Mouse (Mus musculus) kidney, postnatal 0 days (tissue): Measurements from ENCODE around the gene Myadm. TPM values are rescaled to one million over a fixed set of nuclear protein-coding genes. Genes with fewer than 3 reads are reported as not detected.
"Not testable (repeated sequence)": the region's sequence is repeated elsewhere in the genome, so short reads cannot be mapped to it uniquely, and the experiment has no call there.

Experiments
- ATAC-seq: fragments of 200-750 bp; cut with Nextera tagmentation; replicated peaks from 2 replicates; pipeline ENCODE4 v1.8.0; 2017; ENCODE audit warnings: low read depth, moderate number of reproducible peaks, moderate TSS enrichment, moderate library complexity; ENCODE audit not compliant: low FRiP score
- DNase-seq: peaks from one replicate; pipeline ENCODE4 v3.0.0-alpha.2; 2016; ENCODE audit warnings: low spot score
- H3K27ac ChIP-seq: fragments of 300-500 bp; sonication (generic); 2 replicates; pipeline ENCODE4 v1.5.1; 2014; ENCODE audit warnings: mild to moderate bottlenecking
- H3K27me3 ChIP-seq: fragments of 300-500 bp; sonication (generic); 2 replicates; pipeline ENCODE4 v1.6.1; 2014; ENCODE audit warnings: low read length, mixed read lengths; ENCODE audit not compliant: insufficient read depth
- H3K36me3 ChIP-seq: fragments of 300-500 bp; sonication (generic); 2 replicates; pipeline ENCODE4 v1.6.1; 2014; ENCODE audit warnings: low read length, mixed read lengths; ENCODE audit not compliant: insufficient read depth
- H3K4me1 ChIP-seq: fragments of 300-500 bp; sonication (generic); replicated peaks from 2 replicates; pipeline ENCODE4 v1.6.1; 2014; ENCODE audit warnings: antibody characterized with exemption, low read length, mixed read lengths; ENCODE audit not compliant: insufficient read depth
- H3K4me2 ChIP-seq: fragments of 300-500 bp; sonication (generic); 2 replicates; pipeline ENCODE4 v1.6.1; 2014; ENCODE audit warnings: mild to moderate bottlenecking, low read length, moderate library complexity, mixed read lengths
- H3K4me3 ChIP-seq: fragments of 300-500 bp; sonication (generic); replicated peaks from 2 replicates; pipeline ENCODE4 v1.5.1; 2014; ENCODE audit warnings: low read depth, low read length
- H3K9ac ChIP-seq: fragments of 300-500 bp; sonication (generic); 2 replicates; pipeline ENCODE4 v1.6.1; 2014; ENCODE audit warnings: low read depth, low read length
- H3K9me3 ChIP-seq: fragments of 300-500 bp; sonication (generic); replicated peaks from 2 replicates; pipeline ENCODE4 v1.6.1; 2016; ENCODE audit warnings: low read length, inconsistent platforms, mixed read lengths
- CTCF ChIP-seq: IDR thresholded peaks from 2 replicates; pipeline ENCODE4 v1.5.1; 2016; ENCODE audit warnings: antibody characterized with exemption, low read depth, mild to moderate bottlenecking, moderate library complexity
- WGBS: fragments of 180-500 bp; shearing (Covaris S2); extraction: QIAGEN DNeasy Blood & Tissue Kit; methylation state at CpG from one replicate; pipeline ENCODE4 v1.1.7; 2014; 5-methylcytosine and 5-hydroxymethylcytosine counted together
- polyA plus RNA-seq: library from polyadenylated mRNA; unstranded; fragments of >200 nt; fragmentation: Nextera tagmentation; extraction: Ambion mirVana; gene quantifications from 2 replicates; pipeline ENCODE4 v1.2.1, GENCODE M21; 2015

The Myadm gene
- polyA plus RNA-seq, 1 experiment from 2014 or later, result 73.0 TPM

DNA sequence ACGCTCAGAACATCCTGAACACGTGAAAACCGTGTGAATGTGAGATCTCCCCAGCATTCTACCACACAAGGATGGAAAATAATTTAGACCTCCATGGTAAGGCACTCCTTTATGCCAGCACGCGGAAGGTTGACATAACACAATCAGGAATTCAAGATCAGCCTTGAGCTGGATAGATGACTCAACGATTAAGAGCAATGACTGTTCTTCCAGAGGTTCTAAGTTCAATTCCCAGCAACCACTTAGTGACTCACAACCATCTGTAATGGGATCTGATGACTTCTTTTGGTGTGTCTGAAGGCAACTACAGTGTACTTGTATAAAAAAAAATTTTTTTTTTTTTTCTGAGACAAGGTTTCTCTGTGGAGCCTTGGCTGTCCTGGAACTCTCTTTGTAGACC, 23.6 kb upstream of the Myadm start:
- no peak overlapping the region for H3K9ac ChIP-seq
- TF ChIP-seq CTCF, result no peak
- no peaks in the 10 kb centered on the region for H3K36me3 ChIP-seq
- H3K27ac ChIP-seq, result no peak overlapping the region
- H3K27me3 ChIP-seq, result no peaks in the 10 kb centered on the region
- H3K9me3 ChIP-seq, result no peaks in the 10 kb centered on the region
- WGBS, result 68% methylated on average over 6 of the region's 6 CpGs
- DNase-seq (no peak), ATAC-seq (no peak)
- H3K4me3 ChIP-seq, result no peak overlapping the region
- no peak overlapping the region for H3K4me2 ChIP-seq
- H3K4me1 ChIP-seq, result no peaks in the 10 kb centered on the region

DNA sequence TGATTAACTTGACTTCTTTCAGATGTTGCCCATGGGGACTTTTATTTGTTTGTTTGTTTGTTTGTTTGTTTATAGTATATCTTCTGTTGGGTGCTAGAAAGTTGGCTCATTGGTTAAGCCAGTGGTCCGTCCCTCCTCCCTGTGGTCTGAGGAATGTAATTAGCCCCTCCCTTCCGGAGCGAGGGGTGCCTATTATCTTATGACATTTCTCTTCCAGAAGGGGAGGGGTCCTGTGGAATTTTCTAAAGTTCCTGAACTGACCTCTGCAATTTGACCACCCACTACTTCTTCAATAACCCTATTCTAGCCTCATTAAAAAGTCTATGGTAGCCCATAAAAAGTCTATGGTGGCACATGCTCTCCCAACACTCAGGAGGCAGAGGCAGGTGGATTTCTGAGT, 21.6 kb upstream of the Myadm start:
- WGBS, result 74% methylated on average over 3 of the region's 3 CpGs
- ATAC-seq (no peak), DNase-seq (no peak)
- no peak overlapping the region for H3K9ac ChIP-seq
- H3K27me3 ChIP-seq, result no peaks in the 10 kb centered on the region
- H3K36me3 ChIP-seq, result no peaks in the 10 kb centered on the region
- TF ChIP-seq CTCF, result no peak
- H3K4me1 ChIP-seq, result no peaks in the 10 kb centered on the region
- H3K4me2 ChIP-seq, result no peak overlapping the region
- H3K4me3 ChIP-seq, result no peak overlapping the region
- no peak overlapping the region for H3K27ac ChIP-seq
- H3K9me3 ChIP-seq, result no peaks in the 10 kb centered on the region

DNA sequence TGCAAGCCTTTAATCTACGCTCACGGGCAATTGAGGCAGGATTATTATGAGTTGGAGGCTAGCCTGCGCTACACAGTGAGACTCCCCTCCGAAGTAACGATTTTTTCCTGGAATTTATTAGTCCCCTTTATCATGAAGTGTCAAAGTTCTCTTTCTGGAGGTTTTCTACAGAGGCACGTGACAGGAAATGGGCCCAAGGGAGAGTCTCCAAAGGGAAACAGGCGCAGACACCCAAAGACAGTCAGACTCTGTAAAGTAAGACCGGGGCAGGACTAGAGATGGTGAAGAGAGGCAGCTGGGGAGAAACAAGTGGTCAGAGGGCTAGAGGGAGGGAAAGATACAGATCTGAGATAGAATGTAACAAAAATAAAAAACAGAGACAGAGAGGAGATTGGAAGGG, 21.0 kb upstream of the Myadm start:
- no peak overlapping the region for H3K4me3 ChIP-seq
- H3K27ac ChIP-seq, result no peak overlapping the region
- WGBS, result 46% methylated on average over 8 of the region's 8 CpGs

DNA sequence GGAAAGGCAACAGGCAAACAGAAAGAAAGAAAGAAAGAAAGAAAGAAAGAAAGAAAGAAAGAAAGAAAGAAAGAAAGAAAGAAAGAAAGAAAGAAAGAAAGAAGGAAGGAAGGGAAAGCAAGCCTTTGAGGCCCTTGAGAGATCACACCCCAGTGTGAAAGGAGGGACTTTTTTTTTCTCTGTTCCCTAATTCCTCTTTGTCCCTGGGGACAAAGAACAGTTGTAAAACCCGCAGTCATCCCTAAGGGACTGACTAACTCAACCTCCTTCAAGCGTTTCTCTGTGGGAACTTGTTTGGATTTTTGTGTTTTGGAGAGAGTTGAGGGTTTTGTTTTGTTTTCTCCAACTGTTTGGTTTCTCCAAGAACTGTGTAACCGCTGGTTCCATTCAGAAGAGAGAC, 20.6 kb upstream of the Myadm start:
- Histone ChIP-seq H3K9me3 (no peaks in the 10 kb centered on the region), H3K27me3 (no peaks in the 10 kb centered on the region), H3K4me1 (no peaks in the 10 kb centered on the region), H3K9ac (no peak overlapping the region), H3K27ac (no peak overlapping the region), H3K4me2 (no peak overlapping the region), H3K4me3 (no peak overlapping the region), H3K36me3 (no peaks in the 10 kb centered on the region)
- ATAC-seq (no peak), DNase-seq (no peak)
- no peak for TF ChIP-seq CTCF
- WGBS, result 18% methylated on average over 3 of the region's 3 CpGs

More for the DNA sequence above, 21.0 kb upstream of the Myadm start:
- DNase-seq, result peak; percentile 20
- Histone ChIP-seq H3K27me3 (no peaks in the 10 kb centered on the region), H3K9ac (no peak overlapping the region), H3K9me3 (no peaks in the 10 kb centered on the region), H3K36me3 (no peaks in the 10 kb centered on the region), H3K4me2 (no peak overlapping the region), H3K4me1 (no peaks in the 10 kb centered on the region)
- no peak for TF ChIP-seq CTCF
- ATAC-seq, result no peak

DNA sequence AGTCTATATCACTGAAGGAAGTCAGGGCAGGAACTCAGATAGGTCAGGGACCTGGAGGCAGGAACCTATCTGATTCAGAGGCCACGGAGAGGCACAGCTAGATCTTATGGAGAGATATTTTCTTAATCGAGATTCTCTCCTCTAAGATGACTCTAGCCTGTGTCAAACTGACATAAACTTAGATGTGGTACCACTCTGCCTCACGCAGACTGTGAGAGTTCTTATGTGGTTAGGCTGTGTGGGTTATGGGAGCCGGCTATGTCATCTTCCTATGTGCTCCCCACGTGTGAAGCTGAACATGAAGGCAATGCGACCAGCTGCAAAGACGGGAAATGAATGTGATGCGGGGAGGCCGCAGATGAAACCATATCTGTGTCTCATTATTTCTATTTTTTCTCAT, 16.7 kb upstream of the Myadm start:
- ATAC-seq (no peak), DNase-seq (no peak)
- no peak overlapping the region for H3K4me3 ChIP-seq
- H3K4me1 ChIP-seq, result no peaks in the 10 kb centered on the region
- no peaks in the 10 kb centered on the region for H3K9me3 ChIP-seq
- WGBS, result 80% methylated on average over 9 of the region's 9 CpGs
- H3K9ac ChIP-seq, result no peak overlapping the region
- H3K27me3 ChIP-seq, result no peaks in the 10 kb centered on the region
- H3K27ac ChIP-seq, result no peak overlapping the region
- H3K36me3 ChIP-seq, result no peaks in the 10 kb centered on the region
- TF ChIP-seq CTCF, result no peak
- no peak overlapping the region for H3K4me2 ChIP-seq

DNA sequence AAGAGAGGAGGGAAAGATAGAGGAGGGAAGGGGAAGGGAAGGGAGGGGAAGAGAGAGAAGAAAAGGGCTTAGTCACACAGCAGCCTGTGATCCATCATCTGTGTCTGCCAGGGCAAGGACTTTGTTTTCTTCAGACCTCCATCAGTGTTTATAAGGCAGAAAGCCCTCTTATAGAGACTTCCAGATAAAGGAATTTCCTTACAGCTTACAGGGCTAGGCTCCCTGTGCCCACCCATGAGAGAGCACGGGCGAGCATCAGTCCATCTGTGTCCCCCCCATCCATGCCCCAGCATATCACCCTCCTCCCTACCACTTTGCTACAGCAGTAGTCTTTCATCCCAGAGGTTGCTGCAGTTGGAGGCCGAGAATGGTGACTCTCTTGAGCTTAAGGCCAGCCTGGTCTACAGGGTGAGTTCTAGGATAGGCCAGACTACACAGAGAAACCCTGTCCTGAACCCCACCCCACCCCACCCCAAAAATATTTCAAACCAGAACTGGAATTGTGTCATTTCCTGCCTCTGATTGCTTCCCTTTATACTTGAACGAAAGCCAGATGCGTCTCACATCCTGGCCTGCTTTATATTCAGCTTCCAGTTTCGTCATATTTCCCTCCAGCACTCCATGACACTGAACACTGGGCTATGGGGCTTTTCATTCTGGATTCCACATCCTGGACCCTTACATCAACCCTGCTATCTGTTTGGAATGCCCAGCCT, 13.3 kb upstream of the Myadm start:
- DNase-seq, result peak; percentile 73
- TF ChIP-seq CTCF, result no peak
- Histone ChIP-seq H3K4me1 (no peaks in the 10 kb centered on the region), H3K36me3 (no peaks in the 10 kb centered on the region), H3K4me3 (no peak overlapping the region), H3K4me2 (no peak overlapping the region), H3K9ac (no peak overlapping the region), H3K27ac (peak overlapping the region; percentile 78; the same call in 1 of the 2 replicates), H3K9me3 (no peaks in the 10 kb centered on the region), H3K27me3 (no peaks in the 10 kb centered on the region)
- ATAC-seq, result no peak
- WGBS, result 47% methylated on average over 6 of the region's 6 CpGs

DNA sequence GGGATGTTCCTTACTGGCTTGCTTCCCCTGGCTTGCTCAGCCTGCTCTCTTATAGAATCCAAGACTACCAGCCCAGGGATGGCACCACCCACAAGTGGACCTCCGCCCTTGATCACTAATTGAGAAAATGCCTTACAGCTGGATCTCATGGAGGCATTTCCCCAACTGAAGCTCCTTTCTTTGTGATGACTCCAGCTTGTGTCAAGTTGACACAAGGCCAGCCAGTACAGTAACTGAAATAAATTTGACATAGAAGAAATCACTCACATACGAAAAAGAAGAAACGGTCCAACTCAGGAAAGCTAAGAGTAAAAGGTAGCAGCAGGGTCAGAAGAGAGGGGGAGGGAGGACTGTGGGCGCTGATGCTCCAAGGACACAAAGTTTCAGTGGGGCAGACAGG, 12.1 kb upstream of the Myadm start:
- WGBS, result 32% methylated on average over 4 of the region's 4 CpGs
- H3K9me3 ChIP-seq, ATAC-seq, H3K27me3 ChIP-seq, H3K4me1 ChIP-seq, H3K9ac ChIP-seq, H3K4me2 ChIP-seq, H3K36me3 ChIP-seq, H3K27ac ChIP-seq, DNase-seq, H3K4me3 ChIP-seq: not testable (repeated sequence)
